Mouse (Mus musculus): ENCODE results near the gene Pitpnm1. TPM values are rescaled to one million over a fixed set of nuclear protein-coding genes. Genes with fewer than 3 reads are reported as not detected.
"Not testable (repeated sequence)": the region's sequence is repeated elsewhere in the genome, so short reads cannot be mapped to it uniquely, and the experiment has no call there.

Pitpnm1 gene
- polyA plus RNA-seq, 1 experiment from 2014 or later = 15.8 TPM

DNA sequence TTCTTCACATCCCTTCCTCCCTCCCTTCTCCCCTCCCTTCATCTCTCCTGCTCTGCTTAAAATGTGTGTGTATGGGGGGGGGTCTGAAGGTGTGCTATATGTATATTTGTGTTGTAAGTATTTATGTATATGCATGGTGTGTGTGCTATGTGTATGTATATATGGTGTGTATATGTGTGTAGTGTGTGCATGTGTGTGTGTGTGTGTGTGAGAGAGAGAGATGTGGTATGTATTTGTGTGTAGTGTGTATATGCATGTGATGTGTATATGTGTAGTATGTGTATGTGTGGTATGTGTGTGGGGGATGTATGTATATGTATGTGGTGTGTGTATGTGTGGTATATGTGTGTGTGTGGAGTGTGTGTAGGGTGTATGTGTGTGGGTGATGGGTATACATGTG is 32.9 kb upstream of the Pitpnm1 start:
- Histone ChIP-seq H3K4me1 (ENCODE audit: control insufficient read depth, insufficient read depth, low read length) (no peaks in the 10 kb centered on the region), H3K27ac (ENCODE audit: low read depth, low read length) (no peak overlapping the region), H3K27me3 (ENCODE audit: control insufficient read depth, insufficient read depth, low read length) (no peaks in the 10 kb centered on the region), H3K9me3 (ENCODE audit: control insufficient read depth, low read length) (no peaks in the 10 kb centered on the region), H3K9ac (ENCODE audit: low read depth, low read length) (no peak overlapping the region), H3K4me2 (replicated peaks; ENCODE audit: low read depth, low read length) (no peak overlapping the region), H3K36me3 (ENCODE audit: control insufficient read depth, insufficient read depth, low read length) (no peaks in the 10 kb centered on the region), H3K4me3 (ENCODE audit: low read length) (no peak overlapping the region)
- no peak for ATAC-seq (ENCODE audit: low FRiP score, low TSS enrichment)

DNA sequence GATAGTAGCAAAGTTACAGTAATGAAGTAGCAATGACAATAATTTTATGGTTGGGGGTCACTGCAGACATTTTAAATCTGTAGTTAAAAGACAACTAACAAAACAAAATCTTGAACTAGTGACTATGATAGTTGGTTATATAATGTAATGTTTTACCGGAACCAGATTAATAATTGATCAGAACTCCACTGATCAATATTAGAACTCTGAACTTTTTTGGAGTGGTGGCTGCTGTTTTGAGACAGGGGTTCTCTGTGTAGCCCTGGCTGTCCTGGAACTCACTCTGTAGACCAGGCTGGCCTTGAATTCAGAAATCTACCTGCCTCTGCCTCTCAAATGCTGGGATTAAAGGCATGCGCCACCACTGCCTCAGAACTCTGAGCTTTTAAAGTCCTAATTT is 31.6 kb upstream of the Pitpnm1 start:
- not testable (repeated sequence) for H3K36me3 ChIP-seq (ENCODE audit: control insufficient read depth, insufficient read depth, low read length); H3K4me1 ChIP-seq (ENCODE audit: control insufficient read depth, insufficient read depth, low read length); H3K4me2 ChIP-seq (replicated peaks; ENCODE audit: low read depth, low read length); H3K27ac ChIP-seq (ENCODE audit: low read depth, low read length); H3K9me3 ChIP-seq (ENCODE audit: control insufficient read depth, low read length); ATAC-seq (ENCODE audit: low FRiP score, low TSS enrichment); H3K27me3 ChIP-seq (ENCODE audit: control insufficient read depth, insufficient read depth, low read length); H3K4me3 ChIP-seq (ENCODE audit: low read length); H3K9ac ChIP-seq (ENCODE audit: low read depth, low read length)
- 96% methylated on average over 2 of the region's 2 CpGs for WGBS

DNA sequence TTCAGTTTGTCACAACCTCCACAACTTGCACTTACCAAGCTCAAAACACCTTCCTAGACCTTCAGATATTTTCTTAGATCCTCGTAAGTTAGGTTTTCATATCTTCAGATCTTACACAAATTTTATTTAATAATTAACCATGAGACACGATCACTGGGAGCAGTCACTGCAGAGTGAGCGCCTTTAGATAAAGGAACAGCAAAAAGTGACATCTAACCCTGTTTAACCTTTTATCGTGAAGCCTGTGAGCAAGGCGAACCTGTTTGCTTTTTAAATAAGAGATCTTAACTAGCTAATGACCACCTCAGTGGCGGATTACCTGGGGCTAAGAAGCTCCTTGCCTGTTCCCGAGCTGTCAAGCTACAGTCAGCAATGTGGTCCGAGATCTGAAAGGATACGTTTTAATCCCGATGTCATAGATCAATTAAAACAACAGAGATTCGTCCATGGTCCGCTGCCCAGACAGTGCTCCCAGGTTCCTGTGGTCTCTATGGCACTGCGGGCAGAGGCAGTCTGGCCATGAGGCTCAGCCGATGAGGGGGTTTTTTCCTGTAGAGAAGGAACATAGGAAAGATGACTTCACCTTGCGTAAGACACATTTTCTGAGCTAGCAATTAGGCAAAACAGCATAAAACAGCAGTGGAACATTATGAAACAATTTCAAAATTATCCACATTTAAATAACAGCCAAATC is 30.9 kb upstream of the Pitpnm1 start:
- H3K9ac ChIP-seq (ENCODE audit: low read depth, low read length) = no peak overlapping the region
- H3K27me3 ChIP-seq (ENCODE audit: control insufficient read depth, insufficient read depth, low read length) = no peaks in the 10 kb centered on the region
- WGBS = 66% methylated on average over 15 of the region's 15 CpGs
- H3K36me3 ChIP-seq (ENCODE audit: control insufficient read depth, insufficient read depth, low read length) = no peaks in the 10 kb centered on the region
- H3K27ac ChIP-seq (ENCODE audit: low read depth, low read length) = no peak overlapping the region
- ATAC-seq (ENCODE audit: low FRiP score, low TSS enrichment) = no peak
- no peaks in the 10 kb centered on the region for H3K9me3 ChIP-seq (ENCODE audit: control insufficient read depth, low read length)
- H3K4me3 ChIP-seq (ENCODE audit: low read length) = no peak overlapping the region
- no peaks in the 10 kb centered on the region for H3K4me1 ChIP-seq (ENCODE audit: control insufficient read depth, insufficient read depth, low read length)
- H3K4me2 ChIP-seq (replicated peaks; ENCODE audit: low read depth, low read length) = no peak overlapping the region

DNA sequence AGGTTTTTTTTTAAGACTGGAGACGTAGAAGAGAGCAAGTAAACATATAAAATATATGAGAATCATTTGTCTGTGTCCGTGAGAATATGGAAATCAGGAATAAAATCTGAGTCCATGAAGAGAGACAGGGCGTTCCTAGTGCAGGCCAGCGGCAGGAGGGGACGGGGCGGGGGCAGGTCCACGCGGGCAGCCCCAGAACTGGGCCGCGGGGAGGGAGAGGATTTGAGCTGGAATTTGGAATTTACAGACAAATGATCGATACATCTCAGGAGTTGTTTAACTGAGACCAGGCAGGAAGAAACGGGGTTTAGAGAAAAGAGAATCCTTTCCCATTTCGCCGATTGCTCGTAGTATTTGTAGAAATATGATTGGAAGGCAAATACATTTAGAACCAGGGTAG is 29.5 kb upstream of the Pitpnm1 start:
- Histone ChIP-seq H3K27me3 (ENCODE audit: control insufficient read depth, insufficient read depth, low read length) (no peaks in the 10 kb centered on the region), H3K4me3 (ENCODE audit: low read length) (no peak overlapping the region), H3K9me3 (ENCODE audit: control insufficient read depth, low read length) (no peaks in the 10 kb centered on the region), H3K9ac (ENCODE audit: low read depth, low read length) (no peak overlapping the region), H3K4me1 (ENCODE audit: control insufficient read depth, insufficient read depth, low read length) (no peaks in the 10 kb centered on the region), H3K27ac (ENCODE audit: low read depth, low read length) (no peak overlapping the region), H3K4me2 (replicated peaks; ENCODE audit: low read depth, low read length) (no peak overlapping the region), H3K36me3 (ENCODE audit: control insufficient read depth, insufficient read depth, low read length) (no peaks in the 10 kb centered on the region)
- ATAC-seq (ENCODE audit: low FRiP score, low TSS enrichment) = no peak
- WGBS = 82% methylated on average over 15 of the region's 15 CpGs

DNA sequence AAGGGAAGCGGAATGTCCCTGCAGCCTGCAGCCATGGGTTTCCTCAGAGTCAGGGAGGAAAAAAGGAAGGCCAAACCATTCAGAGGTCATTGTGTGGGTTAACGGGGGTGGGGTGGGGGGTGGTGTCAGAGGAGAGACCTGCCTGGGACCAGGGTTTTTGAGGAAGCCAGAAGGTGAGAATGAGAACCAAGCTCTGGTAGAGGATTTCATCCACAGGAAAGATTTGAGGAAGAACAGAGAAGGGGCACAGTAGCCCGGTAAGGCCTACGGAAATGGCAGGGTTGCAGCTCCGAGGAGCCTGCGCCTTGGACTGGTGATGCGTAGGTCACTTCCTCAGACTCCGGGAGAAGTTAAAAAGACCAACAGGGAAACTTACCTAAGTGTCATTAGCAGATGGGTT is 29.0 kb upstream of the Pitpnm1 start:
- Histone ChIP-seq H3K4me2 (replicated peaks; ENCODE audit: low read depth, low read length) (no peak overlapping the region), H3K27me3 (ENCODE audit: control insufficient read depth, insufficient read depth, low read length) (no peaks in the 10 kb centered on the region), H3K4me3 (ENCODE audit: low read length) (no peak overlapping the region), H3K9ac (ENCODE audit: low read depth, low read length) (no peak overlapping the region), H3K4me1 (ENCODE audit: control insufficient read depth, insufficient read depth, low read length) (no peaks in the 10 kb centered on the region), H3K36me3 (ENCODE audit: control insufficient read depth, insufficient read depth, low read length) (no peaks in the 10 kb centered on the region), H3K27ac (ENCODE audit: low read depth, low read length) (no peak overlapping the region), H3K9me3 (ENCODE audit: control insufficient read depth, low read length) (no peaks in the 10 kb centered on the region)
- WGBS = 82% methylated on average over 8 of the region's 8 CpGs
- ATAC-seq (ENCODE audit: low FRiP score, low TSS enrichment) = no peak

DNA sequence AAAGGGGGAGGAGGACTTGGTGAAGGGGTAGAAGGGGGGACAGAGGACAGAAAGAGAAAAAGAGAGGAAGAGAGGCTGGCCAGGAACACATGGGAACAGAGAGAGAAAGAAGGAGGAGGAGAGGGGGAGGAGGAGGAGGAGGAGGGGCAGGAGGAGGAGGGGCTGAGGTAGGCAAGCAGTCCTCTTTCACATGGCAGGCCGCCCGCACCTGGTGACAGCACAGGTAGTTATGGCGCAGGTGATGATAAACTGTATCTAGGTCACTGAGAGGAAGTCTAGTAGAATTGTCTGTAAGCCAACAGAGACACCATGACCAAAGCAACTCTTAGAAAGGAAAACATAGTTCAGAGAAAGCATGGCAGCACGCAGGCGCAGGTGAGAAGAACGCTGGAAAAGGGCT is 28.4 kb upstream of the Pitpnm1 start:
- Histone ChIP-seq H3K4me1 (ENCODE audit: control insufficient read depth, insufficient read depth, low read length) (no peaks in the 10 kb centered on the region), H3K4me2 (replicated peaks; ENCODE audit: low read depth, low read length) (no peak overlapping the region), H3K9ac (ENCODE audit: low read depth, low read length) (no peak overlapping the region), H3K36me3 (ENCODE audit: control insufficient read depth, insufficient read depth, low read length) (no peaks in the 10 kb centered on the region), H3K4me3 (ENCODE audit: low read length) (no peak overlapping the region), H3K27ac (ENCODE audit: low read depth, low read length) (no peak overlapping the region), H3K27me3 (ENCODE audit: control insufficient read depth, insufficient read depth, low read length) (no peaks in the 10 kb centered on the region), H3K9me3 (ENCODE audit: control insufficient read depth, low read length) (no peaks in the 10 kb centered on the region)
- ATAC-seq (ENCODE audit: low FRiP score, low TSS enrichment) = no peak
- WGBS = 96% methylated on average over 6 of the region's 6 CpGs

DNA sequence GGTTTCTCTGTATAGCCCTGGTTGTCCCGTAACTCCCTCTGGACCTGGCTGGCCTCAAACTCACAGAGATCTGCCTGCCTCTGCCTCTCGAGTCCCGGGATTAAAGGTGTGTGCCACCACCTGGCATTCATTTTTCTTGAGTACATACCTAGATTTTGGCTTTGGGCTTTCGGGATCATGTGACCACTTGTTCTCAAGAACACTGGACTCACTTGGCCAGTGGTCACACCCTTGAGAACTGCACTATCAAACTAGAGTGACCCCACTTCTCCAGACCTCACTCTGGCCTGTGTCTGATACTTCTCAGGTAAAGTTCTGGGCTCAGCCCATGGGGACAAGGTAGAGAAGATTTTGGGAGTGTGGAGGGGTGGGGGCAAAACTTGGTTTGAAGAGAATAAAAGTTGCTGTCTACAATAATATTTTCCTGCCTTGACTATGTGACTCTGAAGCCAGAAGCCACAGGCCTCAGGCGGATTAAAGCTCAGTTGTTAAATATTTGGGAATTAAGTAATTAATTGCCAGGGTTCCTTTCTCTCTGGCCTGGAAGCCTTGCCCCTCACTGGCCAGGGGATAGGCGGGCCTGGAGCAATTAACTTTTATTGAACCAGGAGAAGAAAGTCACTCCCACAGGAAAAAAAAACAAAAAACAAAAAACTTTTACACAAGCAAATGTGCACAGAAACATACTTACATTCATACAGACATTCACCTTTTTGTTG is 26.9 kb upstream of the Pitpnm1 start:
- no peaks in the 10 kb centered on the region for H3K36me3 ChIP-seq (ENCODE audit: control insufficient read depth, insufficient read depth, low read length)
- H3K4me3 ChIP-seq (ENCODE audit: low read length) = no peak overlapping the region
- WGBS = 82% methylated on average over 6 of the region's 6 CpGs
- no peaks in the 10 kb centered on the region for H3K9me3 ChIP-seq (ENCODE audit: control insufficient read depth, low read length)
- H3K4me1 ChIP-seq (ENCODE audit: control insufficient read depth, insufficient read depth, low read length) = no peaks in the 10 kb centered on the region
- no peak overlapping the region for H3K9ac ChIP-seq (ENCODE audit: low read depth, low read length)
- H3K27me3 ChIP-seq (ENCODE audit: control insufficient read depth, insufficient read depth, low read length) = no peaks in the 10 kb centered on the region
- H3K4me2 ChIP-seq (replicated peaks; ENCODE audit: low read depth, low read length) = no peak overlapping the region
- H3K27ac ChIP-seq (ENCODE audit: low read depth, low read length) = no peak overlapping the region
- no peak for ATAC-seq (ENCODE audit: low FRiP score, low TSS enrichment)

DNA sequence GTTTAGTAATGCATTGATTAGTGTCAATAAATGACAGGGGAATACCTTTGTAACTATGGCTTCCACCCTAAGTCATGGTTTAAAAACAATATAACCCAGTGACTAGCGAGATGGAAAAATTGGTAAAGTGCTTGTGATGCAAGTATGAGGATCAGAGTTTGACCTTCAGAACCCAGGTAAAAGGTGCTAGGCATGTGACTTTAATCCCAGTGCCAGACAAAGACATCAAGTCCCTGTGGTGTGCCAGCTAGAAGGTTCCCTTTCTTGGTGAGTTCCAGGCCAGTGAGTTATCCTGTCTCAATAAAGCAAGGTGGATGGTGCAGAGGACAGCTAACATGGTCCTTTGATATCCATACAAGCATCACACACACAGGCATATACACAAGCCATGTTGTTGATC is 24.3 kb upstream of the Pitpnm1 start:
- ATAC-seq (ENCODE audit: low FRiP score, low TSS enrichment) = no peak
- Histone ChIP-seq H3K4me3 (ENCODE audit: low read length) (no peak overlapping the region), H3K4me2 (replicated peaks; ENCODE audit: low read depth, low read length) (no peak overlapping the region), H3K9ac (ENCODE audit: low read depth, low read length) (no peak overlapping the region), H3K4me1 (ENCODE audit: control insufficient read depth, insufficient read depth, low read length) (no peaks in the 10 kb centered on the region), H3K9me3 (ENCODE audit: control insufficient read depth, low read length) (no peaks in the 10 kb centered on the region), H3K27ac (ENCODE audit: low read depth, low read length) (no peak overlapping the region), H3K27me3 (ENCODE audit: control insufficient read depth, insufficient read depth, low read length) (no peaks in the 10 kb centered on the region), H3K36me3 (ENCODE audit: control insufficient read depth, insufficient read depth, low read length) (no peaks in the 10 kb centered on the region)
- WGBS = 86% methylated on average over 1 of the region's 1 CpGs

DNA sequence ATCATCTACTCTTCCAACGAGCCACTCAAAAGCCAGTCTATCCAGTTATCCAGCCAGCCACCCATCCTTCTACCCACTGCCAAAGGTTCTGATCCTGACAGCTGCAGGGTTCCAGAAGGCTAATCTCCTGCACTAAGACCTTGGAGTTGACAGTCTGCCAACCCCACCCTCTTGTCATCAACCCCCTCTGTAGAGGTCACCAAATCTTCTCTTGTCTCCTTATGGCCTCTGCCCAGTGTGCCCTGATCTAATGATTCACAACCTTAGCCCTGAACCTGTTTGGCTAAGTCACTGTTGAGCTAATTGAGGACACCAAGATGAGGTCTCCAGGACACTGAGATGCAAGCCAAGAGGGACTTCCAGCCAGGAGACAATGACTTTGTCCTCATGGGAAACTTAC is 20.2 kb upstream of the Pitpnm1 start:
- H3K4me2 ChIP-seq (replicated peaks; ENCODE audit: low read depth, low read length) = no peak overlapping the region
- no peaks in the 10 kb centered on the region for H3K27me3 ChIP-seq (ENCODE audit: control insufficient read depth, insufficient read depth, low read length)
- no peak for ATAC-seq (ENCODE audit: low FRiP score, low TSS enrichment)
- 90% methylated on average over 1 of the region's 1 CpGs for WGBS
- H3K4me1 ChIP-seq (ENCODE audit: control insufficient read depth, insufficient read depth, low read length) = no peaks in the 10 kb centered on the region
- no peak overlapping the region for H3K9ac ChIP-seq (ENCODE audit: low read depth, low read length)
- H3K9me3 ChIP-seq (ENCODE audit: control insufficient read depth, low read length) = no peaks in the 10 kb centered on the region
- H3K4me3 ChIP-seq (ENCODE audit: low read length) = no peak overlapping the region
- no peaks in the 10 kb centered on the region for H3K36me3 ChIP-seq (ENCODE audit: control insufficient read depth, insufficient read depth, low read length)
- no peak overlapping the region for H3K27ac ChIP-seq (ENCODE audit: low read depth, low read length)
